Mouse (Mus musculus) lung, postnatal 36 days (tissue): ENCODE results near the gene Tm4sf19.
A peak's percentile ranks its signal among the peaks of the same experiment; 100 is the strongest.
"Not testable (repeated sequence)": the region's sequence is repeated elsewhere in the genome, so short reads cannot be mapped to it uniquely, and the experiment has no call there.

ENCODE experiments used
- DNase-seq: peaks from one replicate; pipeline ENCODE4 v3.0.0; 2022; ENCODE audit warnings: mixed read lengths

The Tm4sf19 gene

DNA sequence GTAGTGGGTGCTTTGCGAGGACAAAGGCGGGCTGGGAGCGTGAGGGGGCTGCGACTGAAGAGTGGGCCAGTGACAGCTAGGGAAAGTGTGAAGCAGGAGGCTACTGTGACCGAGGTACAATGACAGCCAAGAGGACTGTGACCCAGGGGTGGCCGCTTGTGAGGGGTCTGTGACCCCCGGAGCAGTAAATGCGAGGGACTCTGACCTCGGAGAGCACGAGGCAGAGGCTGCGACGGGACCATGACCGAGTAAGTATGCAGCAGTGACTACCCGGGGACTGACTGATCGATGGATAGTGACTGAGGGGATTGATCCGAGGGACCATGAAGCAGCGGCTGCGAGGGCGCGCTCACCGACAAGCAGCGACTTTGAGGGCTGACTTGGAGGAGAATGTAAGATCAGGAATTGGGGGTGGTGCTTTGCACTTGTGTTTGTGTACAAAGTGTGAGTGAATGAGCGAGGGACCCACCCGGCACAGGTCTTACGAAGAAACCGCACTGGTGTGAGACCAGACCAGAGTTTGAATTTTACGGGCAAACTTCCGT is 30.8 kb downstream of the Tm4sf19 start:
- peak; percentile 51 for DNase-seq

DNA sequence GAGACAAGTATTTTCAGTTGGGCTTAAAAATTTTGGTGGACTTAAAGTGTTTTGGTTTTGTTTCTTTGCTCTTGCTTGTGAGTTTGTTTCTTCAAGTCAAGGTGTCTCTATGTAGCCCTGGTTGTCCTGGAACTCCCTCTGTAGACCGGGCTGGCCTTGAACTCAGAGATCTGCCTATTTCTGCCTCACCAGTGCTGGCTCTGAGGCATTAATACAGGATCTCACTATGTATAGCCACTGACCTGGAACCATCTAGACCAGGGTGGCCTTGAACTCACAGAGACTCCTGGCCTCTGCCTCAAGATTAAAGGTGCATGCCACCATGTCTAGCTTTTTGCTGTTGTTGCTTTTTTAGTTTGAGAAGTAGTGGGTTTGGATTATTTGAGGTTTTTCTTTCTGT is 31.6 kb downstream of the Tm4sf19 start:
- no peak for DNase-seq

DNA sequence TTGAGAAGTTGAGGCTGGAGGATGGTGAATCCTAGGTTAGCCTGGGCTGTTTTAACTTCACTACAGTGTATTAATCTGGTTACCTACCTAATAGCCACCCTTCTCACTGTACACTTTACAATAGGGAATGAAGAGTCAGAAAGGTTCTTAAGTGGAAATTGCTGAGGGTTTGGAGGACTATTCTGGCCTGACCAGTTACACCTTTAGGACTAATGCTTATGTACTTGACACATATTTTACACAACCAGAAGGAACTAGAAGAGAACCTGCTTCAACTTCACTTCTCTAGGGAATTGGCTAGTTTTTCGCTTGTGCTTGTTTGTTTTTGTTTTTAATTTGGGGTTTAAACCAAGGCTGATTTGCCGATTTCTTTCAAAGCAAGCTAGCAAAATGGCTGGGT is 32.8 kb downstream of the Tm4sf19 start:
- peak; percentile 39 for DNase-seq

DNA sequence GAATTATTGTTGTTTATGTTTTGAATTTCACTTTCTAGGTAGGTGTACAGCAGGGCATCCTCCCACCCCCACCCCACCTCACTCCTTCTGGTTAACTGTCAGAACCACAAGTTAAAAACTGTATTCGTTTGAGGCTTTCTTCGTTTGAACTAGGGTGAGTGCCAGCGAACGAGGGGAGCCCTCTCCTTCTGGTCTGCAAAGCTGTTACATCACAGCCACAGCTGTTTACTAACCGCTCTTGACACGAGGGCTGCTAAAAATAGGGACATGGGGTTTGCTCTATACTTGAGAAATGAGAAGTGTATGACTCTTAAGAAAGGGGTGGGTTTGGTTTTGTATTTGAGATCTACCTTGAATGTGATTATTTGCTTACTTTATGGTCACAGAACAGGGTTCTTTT is 33.8 kb downstream of the Tm4sf19 start:
- peak; percentile 93 for DNase-seq

DNA sequence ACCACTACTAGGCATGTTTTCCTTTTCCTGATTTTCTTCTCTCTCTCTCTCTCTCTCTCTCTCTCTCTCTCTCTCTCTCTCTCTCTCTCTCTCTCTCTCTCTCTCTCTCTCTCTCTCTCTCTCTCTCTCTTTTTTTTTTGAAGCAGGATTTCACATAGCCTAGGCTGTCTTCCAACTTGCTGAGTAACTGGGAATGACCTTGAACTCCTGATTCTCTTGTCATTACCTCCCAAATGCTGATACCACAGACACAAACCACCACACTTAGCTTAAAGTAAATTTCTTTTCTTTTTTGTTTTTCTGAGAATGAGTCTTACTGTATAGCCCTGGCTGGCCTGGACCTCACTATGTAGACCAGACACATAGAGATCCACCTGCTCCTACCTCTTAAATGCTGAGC is 34.4 kb downstream of the Tm4sf19 start:
- DNase-seq, result no peak

DNA sequence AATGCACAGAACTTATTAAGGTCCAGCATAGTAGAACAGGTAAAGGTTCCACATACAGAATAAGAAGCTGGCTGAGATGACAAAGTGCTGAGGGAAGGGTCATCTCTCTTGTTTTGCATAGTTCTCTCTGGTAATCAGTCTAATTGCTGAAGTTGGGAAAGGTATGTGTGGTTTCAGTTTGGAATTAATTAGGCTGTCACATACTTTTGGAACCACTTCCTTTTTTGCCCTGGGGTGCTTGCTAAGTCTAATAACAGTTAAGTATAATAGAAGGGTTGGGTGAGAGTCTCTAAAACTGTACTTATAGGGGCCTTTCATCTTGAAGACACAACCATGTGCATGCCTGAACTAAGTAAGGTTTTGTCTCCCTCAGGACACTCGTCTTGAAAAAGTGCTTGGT is 36.4 kb downstream of the Tm4sf19 start:
- no peak for DNase-seq

DNA sequence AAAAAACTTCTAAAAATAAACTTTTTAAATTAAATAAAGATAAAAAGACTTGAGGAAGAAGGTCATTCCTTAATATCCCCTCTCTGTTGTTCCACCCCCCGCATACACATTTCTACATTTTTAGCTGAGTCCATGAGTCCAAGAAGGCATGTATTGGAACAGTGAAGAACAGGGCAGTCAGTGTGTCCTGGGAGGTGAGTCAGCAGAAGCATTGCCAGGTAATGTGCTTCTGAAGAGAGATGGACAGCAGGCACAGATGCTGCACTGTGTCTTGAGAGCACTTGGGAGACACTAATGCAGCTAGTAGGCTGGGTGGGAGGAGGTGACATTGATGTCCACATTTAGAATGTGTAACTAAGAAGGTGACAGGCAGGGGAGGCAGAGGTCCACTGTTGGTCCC is 37.0 kb downstream of the Tm4sf19 start:
- no peak for DNase-seq

DNA sequence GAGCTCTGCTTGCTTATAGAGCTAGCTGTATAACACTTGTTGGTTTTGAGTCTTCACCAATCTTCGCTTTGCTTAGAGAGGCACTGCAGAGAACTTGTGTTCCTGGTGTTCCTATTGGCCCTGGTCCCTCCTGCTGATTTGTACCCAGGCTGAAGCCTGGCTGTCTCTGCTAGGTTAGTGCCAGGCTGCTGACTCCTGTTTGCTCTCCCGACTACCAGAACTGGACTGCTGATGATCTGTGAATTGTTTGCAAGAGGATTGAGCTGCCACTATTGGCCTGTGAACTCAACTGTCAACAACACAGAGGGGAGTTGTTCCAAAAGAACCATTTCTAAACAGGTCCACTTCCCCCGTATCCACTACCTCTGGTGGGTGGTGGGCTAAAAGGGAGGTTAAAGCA is 41.1 kb downstream of the Tm4sf19 start:
- no peak for DNase-seq

DNA sequence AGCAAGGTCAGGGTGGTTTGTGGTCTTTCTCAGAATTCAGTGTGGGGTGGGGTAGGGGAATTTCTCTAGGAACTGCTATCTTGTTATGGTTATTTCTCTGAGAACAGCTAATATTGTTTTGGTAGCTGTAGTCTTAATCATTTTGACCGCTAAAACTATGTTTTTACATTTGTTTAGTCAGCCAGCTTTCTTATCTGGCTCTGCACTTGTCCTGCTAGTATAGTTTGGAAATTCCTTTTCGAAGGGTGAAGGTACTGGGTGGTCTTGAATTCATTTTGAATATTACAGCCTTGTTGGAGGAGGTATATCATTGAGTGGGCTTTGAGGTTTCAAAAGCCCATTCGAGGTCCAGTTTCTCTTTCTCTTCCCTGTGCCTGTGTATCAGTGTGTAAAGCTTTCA is 44.3 kb downstream of the Tm4sf19 start:
- DNase-seq, result not testable (repeated sequence)

DNA sequence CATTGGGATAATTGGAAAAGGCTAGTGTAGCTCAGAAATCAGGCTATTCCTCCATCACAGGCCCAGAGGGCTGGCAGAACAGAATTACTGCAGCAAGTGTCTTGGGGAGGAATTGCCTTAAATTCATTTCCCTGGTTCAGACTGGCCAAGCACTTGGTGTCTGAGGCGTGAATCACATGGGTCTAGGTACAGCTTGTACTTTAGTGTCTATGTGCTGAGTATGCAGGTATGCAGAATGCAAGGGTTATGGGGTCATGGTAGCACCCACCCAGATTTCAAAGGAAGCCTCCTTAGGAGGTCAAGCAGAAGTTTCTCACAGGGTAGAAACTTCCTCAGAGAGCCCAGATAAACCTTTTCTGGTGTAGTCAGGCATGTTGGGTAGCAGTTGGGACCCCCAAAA is 45.3 kb downstream of the Tm4sf19 start:
- no peak for DNase-seq

DNA sequence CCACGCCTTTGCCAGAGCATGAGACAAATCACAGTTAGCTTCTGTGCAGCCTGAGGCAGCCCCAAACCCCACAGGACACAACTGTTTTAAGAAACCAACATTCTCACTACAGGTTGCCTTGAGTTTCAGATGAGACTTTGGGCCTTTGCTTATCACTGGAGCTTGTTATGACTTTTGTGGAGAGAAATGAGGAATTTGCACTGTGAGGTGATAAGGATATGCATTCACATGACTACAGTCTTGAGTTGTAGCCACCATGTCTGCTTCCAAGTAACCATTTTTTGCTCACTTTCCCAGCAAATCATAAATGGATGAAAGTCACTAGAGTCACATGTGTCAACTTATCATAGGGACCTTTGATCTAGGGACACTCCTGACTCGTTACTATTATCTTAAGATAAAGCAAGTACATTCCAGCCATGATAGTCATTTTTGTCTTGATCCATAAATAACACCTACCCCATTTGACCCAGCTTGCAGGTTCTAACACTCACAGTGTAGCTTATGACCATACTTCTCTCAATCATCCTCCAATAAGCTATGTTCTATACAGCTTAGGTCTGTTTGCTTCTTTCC is 46.3 kb downstream of the Tm4sf19 start:
- no peak for DNase-seq

DNA sequence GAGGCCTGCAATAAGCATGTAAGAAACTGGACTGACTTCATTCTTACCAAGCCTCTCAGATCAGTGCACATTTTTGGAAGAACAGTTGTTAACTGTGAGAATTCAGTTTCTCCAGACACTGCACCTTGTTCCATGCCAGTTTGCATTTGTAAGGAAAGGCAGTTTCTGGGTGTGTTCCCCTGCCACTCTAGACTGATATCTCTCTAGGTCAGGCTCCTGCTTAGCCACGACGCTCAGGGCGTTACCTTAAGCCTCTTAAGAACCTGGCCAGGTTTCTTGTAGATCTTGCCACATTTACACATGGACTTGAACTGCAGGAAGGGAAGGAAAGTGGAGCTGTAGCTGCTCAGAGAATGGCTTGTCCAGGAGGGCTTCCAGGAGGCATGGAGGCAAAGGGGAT is 49.4 kb downstream of the Tm4sf19 start:
- DNase-seq, result peak; percentile 45

DNA sequence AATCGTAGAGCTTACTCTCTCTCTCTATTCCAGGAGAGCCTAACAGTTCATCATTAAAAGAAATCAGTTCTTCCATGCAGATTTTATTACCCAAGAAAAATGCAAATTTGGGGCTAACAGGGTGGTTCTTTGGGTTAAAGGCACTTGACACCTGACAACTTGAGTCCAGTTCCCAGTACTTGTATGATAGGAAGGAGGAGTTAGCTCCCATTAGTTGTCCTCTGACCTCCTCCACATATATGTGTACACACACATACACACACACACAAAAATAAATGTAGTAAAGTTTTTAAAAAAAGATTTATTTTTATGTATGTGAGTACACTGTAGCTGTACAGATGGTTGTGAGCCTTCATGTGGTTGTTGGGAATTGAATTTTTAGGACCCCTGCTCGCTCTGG is 49.8 kb downstream of the Tm4sf19 start:
- no peak for DNase-seq

DNA sequence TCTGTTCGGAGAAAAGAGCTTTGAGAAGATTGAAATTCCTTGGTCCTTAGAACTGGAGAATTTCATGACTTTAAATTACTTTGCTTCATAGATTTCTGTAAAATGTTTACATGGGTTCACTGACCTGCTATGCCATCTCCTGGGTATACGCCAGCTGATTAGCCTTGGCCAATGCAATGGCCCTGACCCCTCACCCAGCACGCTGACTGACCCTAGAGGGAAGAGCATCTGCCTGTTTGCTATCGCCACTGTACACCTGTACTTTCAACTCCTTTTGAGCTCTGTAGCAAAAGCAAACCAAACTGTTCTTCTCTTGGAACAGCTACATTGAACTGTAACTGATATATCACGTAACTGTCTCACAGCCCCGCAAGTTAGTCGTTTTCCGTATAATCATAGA is 52.8 kb downstream of the Tm4sf19 start:
- DNase-seq, result no peak

DNA sequence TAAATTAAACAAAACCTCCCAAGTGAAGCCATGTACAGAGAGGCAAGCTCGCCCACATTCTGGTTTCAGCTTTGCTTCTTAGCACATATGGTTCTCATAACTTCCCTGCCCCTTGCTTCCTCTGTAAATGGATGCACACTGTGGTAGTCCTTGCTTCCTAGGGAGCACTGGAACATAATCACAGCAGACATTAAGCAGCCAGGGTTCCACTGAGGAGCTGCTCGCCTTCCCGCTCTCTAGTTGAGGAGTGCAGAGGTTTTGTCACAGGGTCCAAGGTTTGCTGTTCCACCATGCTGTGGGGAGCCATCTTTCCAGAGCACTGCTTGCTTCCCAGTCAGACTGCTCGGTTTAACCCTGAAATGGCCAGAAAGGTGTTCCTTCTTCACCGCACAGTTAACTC is 54.3 kb downstream of the Tm4sf19 start:
- DNase-seq, result no peak

DNA sequence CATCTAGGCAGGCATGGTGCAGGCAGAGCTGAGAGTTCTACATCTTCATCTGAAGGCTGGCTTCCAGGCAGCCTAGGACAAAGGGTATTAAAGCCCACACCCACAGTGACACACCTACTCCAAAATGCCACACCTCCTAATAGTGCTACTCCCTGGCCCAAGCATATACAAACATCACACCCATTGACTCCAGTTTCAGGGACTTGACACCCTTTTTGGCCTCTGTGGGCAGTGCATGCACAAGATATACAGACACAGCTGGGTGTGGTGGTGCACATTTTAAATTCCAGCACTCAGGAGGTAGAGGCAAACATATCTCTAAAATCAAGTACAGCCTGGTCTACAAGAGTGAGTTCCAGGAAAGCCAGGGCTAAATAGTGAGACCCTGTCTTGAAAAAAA is 55.8 kb downstream of the Tm4sf19 start:
- no peak for DNase-seq

DNA sequence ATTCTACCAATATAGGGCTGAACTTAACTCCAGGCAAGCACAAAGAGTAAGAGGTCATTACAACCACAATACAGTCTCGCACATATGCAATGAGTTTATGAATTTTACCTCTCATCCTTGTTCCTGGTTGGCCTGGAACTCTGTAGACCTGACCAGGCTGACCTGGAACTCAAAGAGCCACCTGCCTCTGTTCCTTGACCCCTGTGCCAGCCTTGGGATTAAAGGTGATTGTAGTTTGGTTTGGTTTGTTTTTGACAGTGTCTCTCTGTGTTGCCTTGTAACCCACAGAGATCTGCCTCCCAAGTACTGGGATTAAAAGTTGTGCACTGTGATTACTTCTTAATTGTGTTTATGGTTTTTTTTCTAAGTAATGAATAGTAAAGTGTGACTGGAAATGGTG is 56.5 kb downstream of the Tm4sf19 start:
- no peak for DNase-seq
